Mouse (Mus musculus): ENCODE measurements at regions not wholly inside any gene's neighbourhood (a gene's known extent, or its start where the extent isn't known, plus 50 kb on each side); places are given as distances from the start of the nearest gene placed in this dataset.

- in situ Hi-C loops (cut with MboI; ENCODE audit: low pct_ligation_motif_present, low pct_unique_long_range_greater_than_20kb, low sequenced_read_pairs), result no loop called here
- Histone ChIP-seq H3K27ac (ENCODE audit: insufficient read depth, low read depth) (no peak overlapping the region), H3K4me2 (ENCODE audit: insufficient read depth, low read depth, poor library complexity, severe bottlenecking) (no peak overlapping the region), H3K9ac (ENCODE audit: insufficient read depth, low read depth) (no peak overlapping the region), H3K79me2 (replicated peaks; ENCODE audit: control insufficient read depth, extremely low read depth, insufficient read depth, poor library complexity, severe bottlenecking) (no peaks in the 10 kb centered on the region), H3K9me3 (replicated peaks; ENCODE audit: low read length) (no peaks in the 10 kb centered on the region), H3K4me3 (replicated peaks in 1 of 3; ENCODE audit: low read depth in 2 of 3, low read length in 2 of 3, poor library complexity in 1 of 3) (no peak overlapping the region), H3K4me1 (ENCODE audit: control insufficient read depth in 1 of 2, insufficient read depth in 2 of 2) (peaks cover 0 to 12% of the 10 kb centered on the region in 2 experiments; a peak in 2 of 4 replicates), H3K27me3 (replicated peaks) (no peaks in the 10 kb centered on the region), H3K36me3 (replicated peaks in 1 of 2; ENCODE audit: control insufficient read depth in 1 of 2, insufficient read depth in 1 of 2, low read length in 1 of 2) (no peaks in the 10 kb centered on the region)
- dilution Hi-C loops (cut with MboI; ENCODE audit: extremely low pct_ligation_motif_present, extremely low pct_unique_long_range_greater_than_20kb, low sequenced_read_pairs), result no loop called here
- DNase-seq (ENCODE audit: extremely low read depth), result no peak
- TF ChIP-seq CHD2 (IDR thresholded peaks at IDR 0.05; ENCODE audit: low read length) (no peak), POLR2AphosphoS2 (IDR thresholded peaks at IDR 0.05; ENCODE audit: low read depth, low read length) (no peak), BHLHE40 (IDR thresholded peaks at IDR 0.05; ENCODE audit: low read depth, low read length) (no peak), EP300 (IDR thresholded peaks at IDR 0.05; ENCODE audit: low read length) (no peak), MAX (IDR thresholded peaks at IDR 0.05; ENCODE audit: low read length) (no peak), MAZ (IDR thresholded peaks at IDR 0.05; ENCODE audit: low read depth, low read length) (no peak), MEF2A (IDR thresholded peaks at IDR 0.05; ENCODE audit: borderline replicate concordance, low read depth, low read length) (no peak), KAT2A (IDR thresholded peaks at IDR 0.05; ENCODE audit: insufficient replicate concordance, low read length) (no peak), ZC3H11A (IDR thresholded peaks at IDR 0.05; ENCODE audit: low read depth, low read length) (no peak)
These were observed 512.4 kb downstream of the Dhx35 start for GRCm38 (mm10) chr2:159307001-159307400.

GRCm38 (mm10) chr2:159334711-159335110 lies 540.1 kb downstream of the Dhx35 start:
- TF ChIP-seq IRF4 (IDR thresholded peaks at IDR 0.05; ENCODE audit: low read depth, low read length) (no peak), HCFC1 (IDR thresholded peaks at IDR 0.05; ENCODE audit: low read depth, low read length) (no peak), TBP (conservative IDR thresholded peaks at IDR 0.05; ENCODE audit: low read depth, low read length) (no peak), KAT2A (IDR thresholded peaks at IDR 0.05; ENCODE audit: insufficient replicate concordance, low read length) (no peak)
- Histone ChIP-seq H3K4me1 (ENCODE audit: control insufficient read depth in 1 of 2, insufficient read depth in 2 of 2) (no peaks in the 10 kb centered on the region), H3K36me3 (replicated peaks in 1 of 2; ENCODE audit: control insufficient read depth in 1 of 2, insufficient read depth in 1 of 2, low read length in 1 of 2) (no peaks in the 10 kb centered on the region), H3K27me3 (replicated peaks) (no peaks in the 10 kb centered on the region), H3K79me2 (replicated peaks; ENCODE audit: control insufficient read depth, extremely low read depth, insufficient read depth, poor library complexity, severe bottlenecking) (no peaks in the 10 kb centered on the region), H3K4me3 (replicated peaks in 1 of 3; ENCODE audit: low read depth in 2 of 3, low read length in 2 of 3, poor library complexity in 1 of 3) (no peak overlapping the region), H3K27ac (ENCODE audit: insufficient read depth, low read depth) (no peak overlapping the region), H3K9me3 (replicated peaks; ENCODE audit: low read length) (no peaks in the 10 kb centered on the region), H3K4me2 (ENCODE audit: insufficient read depth, low read depth, poor library complexity, severe bottlenecking) (no peak overlapping the region), H3K9ac (ENCODE audit: insufficient read depth, low read depth) (no peak overlapping the region)
- in situ Hi-C loops (cut with MboI; ENCODE audit: low pct_ligation_motif_present, low pct_unique_long_range_greater_than_20kb, low sequenced_read_pairs), result no loop called here
- dilution Hi-C loops (cut with MboI; ENCODE audit: extremely low pct_ligation_motif_present, extremely low pct_unique_long_range_greater_than_20kb, low sequenced_read_pairs), result no loop called here
- DNase-seq (ENCODE audit: extremely low read depth), result no peak

- Histone ChIP-seq H3K4me1 (ENCODE audit: control insufficient read depth in 1 of 2, insufficient read depth in 2 of 2) (no peaks in the 10 kb centered on the region), H3K9me3 (replicated peaks; ENCODE audit: low read length) (no peaks in the 10 kb centered on the region), H3K9ac (ENCODE audit: insufficient read depth, low read depth) (no peak overlapping the region), H3K4me2 (ENCODE audit: insufficient read depth, low read depth, poor library complexity, severe bottlenecking) (no peak overlapping the region), H3K79me2 (replicated peaks; ENCODE audit: control insufficient read depth, extremely low read depth, insufficient read depth, poor library complexity, severe bottlenecking) (no peaks in the 10 kb centered on the region), H3K36me3 (replicated peaks in 1 of 2; ENCODE audit: control insufficient read depth in 1 of 2, insufficient read depth in 1 of 2, low read length in 1 of 2) (no peaks in the 10 kb centered on the region), H3K27ac (ENCODE audit: insufficient read depth, low read depth) (no peak overlapping the region), H3K4me3 (replicated peaks in 1 of 3; ENCODE audit: low read depth in 2 of 3, low read length in 2 of 3, poor library complexity in 1 of 3) (no peak overlapping the region), H3K27me3 (replicated peaks) (no peaks in the 10 kb centered on the region)
- no peak for TF ChIP-seq ZKSCAN1 (IDR thresholded peaks at IDR 0.05; ENCODE audit: borderline replicate concordance, low read depth, low read length)
- TF ChIP-seq JUND (conservative IDR thresholded peaks at IDR 0.05; ENCODE audit: low read depth, low read length), result no peak
- no peak for TF ChIP-seq ELF1 (IDR thresholded peaks at IDR 0.05; ENCODE audit: low read depth, low read length)
- no peak for TF ChIP-seq UBTF (IDR thresholded peaks at IDR 0.05; ENCODE audit: low read depth, low read length)
- no peak for TF ChIP-seq MAZ (IDR thresholded peaks at IDR 0.05; ENCODE audit: low read depth, low read length)
- no peak for TF ChIP-seq SIN3A (IDR thresholded peaks at IDR 0.05; ENCODE audit: low read length)
- no peak for TF ChIP-seq RAD21 (IDR thresholded peaks at IDR 0.05; ENCODE audit: low read depth, low read length)
- TF ChIP-seq PAX5 (IDR thresholded peaks at IDR 0.05; ENCODE audit: low read length), result no peak
- no peak for TF ChIP-seq HCFC1 (IDR thresholded peaks at IDR 0.05; ENCODE audit: low read depth, low read length)
- TF ChIP-seq NRF1 (IDR thresholded peaks at IDR 0.05; ENCODE audit: low read depth, low read length), result no peak
- TF ChIP-seq TBP (conservative IDR thresholded peaks at IDR 0.05; ENCODE audit: low read depth, low read length), result no peak
- no peak for TF ChIP-seq IRF4 (IDR thresholded peaks at IDR 0.05; ENCODE audit: low read depth, low read length)
- TF ChIP-seq JUN (IDR thresholded peaks at IDR 0.05; ENCODE audit: insufficient read depth, low read depth, low read length), result no peak
- TF ChIP-seq ZMIZ1 (IDR thresholded peaks at IDR 0.05; ENCODE audit: low read depth, low read length), result no peak
- no peak for TF ChIP-seq POLR2AphosphoS2 (IDR thresholded peaks at IDR 0.05; ENCODE audit: low read depth, low read length)
- no peak for TF ChIP-seq MYC (IDR thresholded peaks at IDR 0.05; ENCODE audit: low read depth, low read length)
- dilution Hi-C loops (cut with MboI; ENCODE audit: extremely low pct_ligation_motif_present, extremely low pct_unique_long_range_greater_than_20kb, low sequenced_read_pairs) (no loop called here), in situ Hi-C loops (cut with MboI; ENCODE audit: low pct_ligation_motif_present, low pct_unique_long_range_greater_than_20kb, low sequenced_read_pairs) (no loop called here)
- no peak for DNase-seq (ENCODE audit: extremely low read depth)
These were observed 542.0 kb downstream of the Dhx35 start for GRCm38 (mm10) chr2:159336646-159337045.
